Mouse (Mus musculus): ENCODE measurements around the gene Entpd1. TPM values are rescaled to one million over a fixed set of nuclear protein-coding genes. Genes with fewer than 3 reads are reported as not detected.

The Entpd1 gene
- total and polyA plus RNA-seq, 3 experiments: not detected

GRCm38 (mm10) chr19:40712889-40713628, 100.9 kb downstream of the Entpd1 start:
- Histone ChIP-seq H3K36me3 (ENCODE audit: control insufficient read depth in 1 of 2, insufficient read depth in 2 of 2, low read length in 2 of 2) (peaks cover 0 to 3% of the 10 kb centered on the region in 2 experiments; a peak in 1 of 4 replicates), H3K4me3 (ENCODE audit: control insufficient read depth in 1 of 2, insufficient read depth in 1 of 2, low read depth in 2 of 2, low read length in 2 of 2) (no peak overlapping the region), H3K79me2 (ENCODE audit: control insufficient read depth, insufficient read depth, low read length, poor library complexity) (no peaks in the 10 kb centered on the region), H3K9me3 (replicated peaks; ENCODE audit: insufficient read depth, low read length) (no peaks in the 10 kb centered on the region), H3K9ac (ENCODE audit: control insufficient read depth, low read depth, low read length, poor library complexity, severe bottlenecking) (no peak overlapping the region), H3K4me1 (ENCODE audit: control insufficient read depth in 1 of 2, insufficient read depth in 2 of 2, low read length in 2 of 2) (peaks cover 0 to 4% of the 10 kb centered on the region in 2 experiments; a peak in 1 of 4 replicates), H3K27ac (ENCODE audit: control insufficient read depth, low read depth, low read length) (no peak overlapping the region), H3K27me3 (ENCODE audit: control insufficient read depth in 1 of 2, insufficient read depth in 2 of 2, low read length in 2 of 2) (no peaks in the 10 kb centered on the region; a peak in 1 of 4 replicates)
- TF ChIP-seq RCOR1 (IDR thresholded peaks at IDR 0.05; ENCODE audit: low read depth, low read length) (no peak), CTCF (IDR thresholded peaks at IDR 0.05 in 2 of 3, conservative IDR thresholded peaks at IDR 0.05 in 1 of 3; ENCODE audit: control insufficient read depth in 1 of 3, insufficient read depth in 1 of 3, low read depth in 2 of 3, low read length in 3 of 3, poor library complexity in 1 of 3, severe bottlenecking in 1 of 3) (no peak), MYC (IDR thresholded peaks at IDR 0.05; ENCODE audit: low read depth, low read length) (no peak), TAL1 (IDR thresholded peaks at IDR 0.05; ENCODE audit: low read length) (no peak), HCFC1 (IDR thresholded peaks at IDR 0.05; ENCODE audit: low read depth, low read length) (no peak), CHD2 (IDR thresholded peaks at IDR 0.05; ENCODE audit: low read length) (no peak), E2F4 (IDR thresholded peaks at IDR 0.05; ENCODE audit: borderline replicate concordance, low read depth, low read length) (no peak), UBTF (IDR thresholded peaks at IDR 0.05; ENCODE audit: borderline replicate concordance, insufficient read depth, low read depth, low read length) (no peak), MAZ (IDR thresholded peaks at IDR 0.05; ENCODE audit: low read depth, low read length) (no peak), GABPA (IDR thresholded peaks at IDR 0.05; ENCODE audit: low read depth, low read length) (no peak), CHD1 (IDR thresholded peaks at IDR 0.05; ENCODE audit: low read depth, low read length) (no peak), KAT2A (conservative IDR thresholded peaks at IDR 0.05; ENCODE audit: low read depth, low read length) (no peak)
- no peak for DNase-seq (ENCODE audit: low read depth, low spot score)

- no peak for DNase-seq (ENCODE audit: low read depth, low spot score)
- Histone ChIP-seq H3K4me1 (ENCODE audit: control insufficient read depth in 1 of 2, insufficient read depth in 2 of 2, low read length in 2 of 2) (no peaks in the 10 kb centered on the region), H3K79me2 (ENCODE audit: control insufficient read depth, insufficient read depth, low read length, poor library complexity) (no peaks in the 10 kb centered on the region), H3K9me3 (replicated peaks; ENCODE audit: insufficient read depth, low read length) (no peaks in the 10 kb centered on the region), H3K9ac (ENCODE audit: control insufficient read depth, low read depth, low read length, poor library complexity, severe bottlenecking) (no peak overlapping the region), H3K36me3 (ENCODE audit: control insufficient read depth in 1 of 2, insufficient read depth in 2 of 2, low read length in 2 of 2) (no peaks in the 10 kb centered on the region), H3K4me3 (ENCODE audit: control insufficient read depth in 1 of 2, insufficient read depth in 1 of 2, low read depth in 2 of 2, low read length in 2 of 2) (no peak overlapping the region), H3K27ac (ENCODE audit: control insufficient read depth, low read depth, low read length) (no peak overlapping the region), H3K27me3 (ENCODE audit: control insufficient read depth in 1 of 2, insufficient read depth in 2 of 2, low read length in 2 of 2) (peaks cover 0 to 2% of the 10 kb centered on the region in 2 experiments; a peak in 2 of 4 replicates)
- no peak for TF ChIP-seq MAX (IDR thresholded peaks at IDR 0.05; ENCODE audit: low read length)
- TF ChIP-seq HCFC1 (IDR thresholded peaks at IDR 0.05; ENCODE audit: low read depth, low read length): no peak
- TF ChIP-seq CHD1 (IDR thresholded peaks at IDR 0.05; ENCODE audit: low read depth, low read length): no peak
- TF ChIP-seq SIN3A (IDR thresholded peaks at IDR 0.05; ENCODE audit: low read length): no peak
- no peak for TF ChIP-seq CHD2 (IDR thresholded peaks at IDR 0.05; ENCODE audit: low read length)
- no peak for TF ChIP-seq CTCF (IDR thresholded peaks at IDR 0.05 in 2 of 3, conservative IDR thresholded peaks at IDR 0.05 in 1 of 3; ENCODE audit: control insufficient read depth in 1 of 3, insufficient read depth in 1 of 3, low read depth in 2 of 3, low read length in 3 of 3, poor library complexity in 1 of 3, severe bottlenecking in 1 of 3)
- no peak for TF ChIP-seq RAD21 (IDR thresholded peaks at IDR 0.05; ENCODE audit: low read depth, low read length)
- TF ChIP-seq RCOR1 (IDR thresholded peaks at IDR 0.05; ENCODE audit: low read depth, low read length): no peak
- TF ChIP-seq TBP (IDR thresholded peaks at IDR 0.05; ENCODE audit: low read depth, low read length): no peak
- no peak for TF ChIP-seq KAT2A (conservative IDR thresholded peaks at IDR 0.05; ENCODE audit: low read depth, low read length)
Measured at GRCm38 (mm10) chr19:40714700-40715099, 102.5 kb downstream of the Entpd1 start.
